Mouse (Mus musculus): ENCODE data around the gene Disp2.

Disp2 gene

DNA sequence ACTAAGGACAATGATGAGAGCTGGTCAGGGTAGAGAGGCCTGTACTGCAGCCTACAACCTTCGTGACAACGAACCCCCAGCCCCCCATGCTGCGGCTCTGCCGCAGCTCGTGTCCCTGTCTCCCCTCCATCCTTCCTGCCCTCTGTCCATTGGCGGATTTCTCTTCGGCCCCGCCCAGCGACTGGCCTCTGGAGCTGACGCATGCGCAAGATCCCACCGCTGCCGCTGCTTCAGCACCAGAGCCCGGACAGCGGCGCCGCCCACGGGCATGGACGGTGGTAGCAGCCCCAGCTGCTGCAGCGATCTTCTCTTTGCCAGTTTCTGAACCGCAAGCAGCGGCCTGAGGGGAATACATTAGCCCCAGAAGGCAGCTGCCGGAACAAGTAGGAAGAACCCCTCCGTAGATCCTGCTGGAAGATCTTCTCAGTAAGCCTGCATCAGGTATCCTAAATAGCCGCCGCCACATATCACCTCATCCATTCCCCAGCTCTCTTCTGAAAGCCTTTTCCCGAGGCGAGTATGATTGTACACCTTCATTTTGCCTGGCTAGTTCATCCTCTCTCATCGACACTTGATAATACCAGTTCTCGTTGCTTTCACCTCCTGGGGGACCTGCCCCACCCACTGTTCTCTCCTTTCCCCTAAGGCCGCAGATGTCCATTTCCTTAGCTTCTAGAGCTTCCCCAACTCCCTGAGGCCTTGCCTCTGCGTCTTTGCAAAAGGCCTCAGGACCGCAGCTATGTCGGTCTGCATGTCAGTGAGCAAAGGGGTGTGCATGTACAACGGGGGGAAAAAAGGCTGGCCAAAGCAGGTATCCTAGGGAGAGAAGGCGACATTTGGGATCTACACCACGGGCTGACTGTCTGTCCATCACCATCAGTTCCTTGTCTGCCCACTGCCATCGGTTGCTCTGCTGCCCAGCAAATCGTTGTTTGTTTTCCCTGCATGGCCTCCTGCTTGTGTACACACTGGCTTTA is at the start of gene Disp2:
Gene Disp2, plus strand, starts transcription at position 216 of the 977 bp plus-strand sequence.
- peak; percentile 73 for DNase-seq (ENCODE audit: low spot score)

GRCm38 (mm10) chr2:118729816-118730621 is 49.5 kb upstream of the Disp2 start:
- no peak for DNase-seq (ENCODE audit: low spot score)

GRCm38 (mm10) chr2:118730622-118730915 is 49.0 kb upstream of the Disp2 start:
- DNase-seq (ENCODE audit: low spot score) = no peak

- DNase-seq (ENCODE audit: low spot score) = no peak
Observed at GRCm38 (mm10) chr2:118731981-118732380, 47.5 kb upstream of the Disp2 start.

- DNase-seq (ENCODE audit: low spot score) = no peak
Observed at GRCm38 (mm10) chr2:118733341-118733740, 46.2 kb upstream of the Disp2 start.

GRCm38 (mm10) chr2:118740341-118740740 is 39.2 kb upstream of the Disp2 start:
- no peak for DNase-seq (ENCODE audit: low spot score)

GRCm38 (mm10) chr2:118741183-118741582 is 38.3 kb upstream of the Disp2 start:
- DNase-seq (ENCODE audit: low spot score) = no peak

DNA sequence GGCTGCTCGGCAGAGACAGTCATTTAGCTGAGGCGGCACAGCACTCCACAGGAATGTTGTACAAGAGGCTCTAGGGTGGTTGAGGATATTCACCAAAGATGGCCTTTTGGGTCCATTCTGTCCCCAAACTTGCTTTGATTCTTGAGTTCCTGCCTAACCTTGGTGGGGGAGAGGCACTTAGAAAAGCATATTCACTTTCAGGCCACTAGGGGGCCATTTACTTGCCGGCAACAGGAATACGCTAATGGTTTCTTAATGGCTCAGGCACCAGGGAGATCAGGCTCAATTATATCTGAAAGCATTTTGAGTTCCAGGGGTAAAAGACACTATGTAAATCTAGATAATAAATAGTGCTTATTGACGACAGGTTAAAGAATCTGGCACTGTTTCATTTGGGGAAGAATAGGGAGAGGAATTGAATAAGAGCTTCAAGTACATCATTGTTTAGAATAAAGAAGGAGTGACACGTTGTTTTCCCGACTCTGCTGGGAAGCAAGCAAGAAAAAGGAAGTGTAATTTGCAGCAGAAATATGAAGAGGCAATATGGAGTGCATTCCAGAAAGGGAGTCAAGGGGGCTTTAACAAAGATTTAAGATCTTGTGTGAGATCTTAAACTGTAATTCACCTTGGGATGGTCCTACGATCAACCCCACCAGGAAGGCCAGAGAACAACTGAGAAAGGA is 36.1 kb upstream of the Disp2 start:
- DNase-seq (ENCODE audit: low spot score) = no peak

GRCm38 (mm10) chr2:118744621-118745020 is 34.9 kb upstream of the Disp2 start:
- no peak for DNase-seq (ENCODE audit: low spot score)

DNA sequence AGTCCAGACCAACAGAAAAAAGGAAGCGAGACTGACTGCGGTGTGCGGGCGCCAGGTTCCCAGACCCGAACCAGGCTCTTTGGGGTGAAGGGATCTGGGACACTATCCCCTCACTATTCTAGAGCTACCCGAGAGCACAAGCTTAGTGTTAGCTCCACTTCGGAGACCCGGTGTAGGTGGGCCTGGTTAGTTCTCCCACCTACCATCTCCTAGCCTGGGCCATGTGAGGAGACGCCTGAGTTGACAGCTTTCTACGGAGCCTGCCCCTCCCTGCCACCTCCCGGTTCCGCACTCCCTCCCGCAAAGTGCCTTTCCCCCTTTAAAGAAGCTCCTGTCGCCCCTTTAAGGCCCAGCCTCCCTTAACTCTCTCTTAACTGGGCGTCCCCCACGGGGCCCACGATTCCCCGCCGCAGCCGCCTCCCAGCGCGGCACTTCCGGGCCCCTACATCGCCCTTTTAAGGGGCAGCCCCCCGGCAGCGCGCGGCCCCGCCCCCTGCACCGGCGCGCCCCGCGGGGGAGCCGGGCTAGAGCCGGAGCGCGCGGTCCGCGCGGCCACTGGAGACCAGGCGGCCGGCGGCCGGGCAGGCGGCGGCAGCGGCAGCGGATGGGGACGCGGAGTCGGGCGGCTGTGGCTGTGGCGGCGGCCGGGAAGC is 34.2 kb upstream of the Disp2 start, which contains the start of gene Inafm2:
Gene Inafm2, plus strand, starts transcription at position 527 of the 653 bp plus-strand sequence.
- peak; percentile 82 for DNase-seq (ENCODE audit: low spot score)

DNA sequence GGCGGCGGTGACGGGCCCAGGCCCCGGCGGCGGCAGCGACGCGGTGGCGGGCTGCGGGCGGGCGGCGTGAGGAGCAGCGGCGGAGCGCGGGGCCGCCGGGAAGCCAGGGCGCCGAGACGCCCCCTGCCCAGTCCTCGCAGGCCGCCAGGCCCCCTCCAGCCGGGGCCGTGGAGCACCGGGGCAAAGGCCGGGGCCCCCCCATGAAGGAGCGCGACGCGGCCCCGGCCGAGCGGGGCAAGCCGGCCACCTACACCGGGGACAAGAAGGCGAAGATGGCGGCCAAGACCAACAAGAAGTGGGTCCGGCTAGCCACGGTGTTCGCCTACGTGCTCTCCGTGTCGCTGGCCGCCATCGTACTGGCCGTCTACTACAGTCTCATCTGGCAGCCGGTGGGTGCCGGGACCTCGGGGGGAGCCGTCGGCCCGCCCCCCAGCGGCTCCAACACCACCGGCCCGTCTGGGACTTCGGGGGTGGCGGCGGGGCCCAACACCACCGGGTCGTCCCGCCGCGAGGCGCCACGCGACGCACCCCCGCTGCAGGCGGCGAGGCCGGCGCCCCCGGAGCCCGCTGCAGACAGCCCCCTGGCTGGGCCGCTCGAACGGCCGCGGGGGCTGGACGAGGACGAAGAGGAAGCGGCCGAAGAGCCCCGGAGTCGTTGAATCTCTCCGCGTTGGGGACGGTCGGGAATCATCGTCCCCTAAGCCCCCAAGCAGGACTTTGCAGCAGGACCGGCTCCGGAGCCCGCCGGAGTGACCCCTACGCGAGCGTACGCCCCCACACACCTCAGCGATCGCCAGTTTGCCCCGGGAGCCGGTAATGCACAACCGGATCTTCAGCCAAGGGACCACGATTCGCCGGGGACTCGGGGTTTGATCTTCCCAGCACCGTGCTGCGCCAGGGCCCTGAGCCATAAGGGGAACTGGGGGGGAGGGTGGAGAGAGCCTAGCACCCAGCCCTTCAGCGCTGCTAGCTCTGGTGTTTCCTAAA is 33.3 kb upstream of the Disp2 start:
- no peak for DNase-seq (ENCODE audit: low spot score)

DNA sequence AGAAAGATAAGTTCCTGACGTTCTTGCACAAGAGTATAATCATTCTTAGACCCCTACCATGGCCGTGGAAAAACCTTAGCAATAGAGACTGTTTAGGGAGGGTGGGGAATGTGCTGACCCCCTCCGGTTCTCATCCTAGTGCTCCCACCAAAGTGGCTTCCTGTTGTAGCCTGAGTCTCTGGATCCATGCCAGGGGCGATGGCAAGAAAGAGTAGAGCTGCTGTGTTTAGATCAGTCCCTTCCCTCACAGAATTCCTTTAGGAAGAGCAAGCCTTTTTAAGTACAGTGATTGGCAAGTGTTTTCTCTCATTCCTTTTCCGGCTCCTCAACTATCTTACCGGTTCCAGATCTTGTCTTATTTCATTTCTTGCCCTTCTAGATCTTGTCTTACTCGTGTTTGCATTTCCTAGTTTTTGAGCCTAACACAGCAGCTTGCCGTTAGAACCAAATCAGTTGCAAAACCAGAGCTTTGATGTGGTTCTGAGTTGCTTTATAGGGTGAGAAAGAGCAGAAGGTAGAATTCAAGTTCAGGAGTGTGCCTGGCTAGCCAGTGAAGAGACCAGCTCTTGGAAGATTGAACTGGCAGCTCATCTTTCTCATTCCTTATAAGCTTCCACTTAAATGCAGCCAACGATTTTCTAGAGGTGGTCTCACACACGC is 32.1 kb upstream of the Disp2 start:
- no peak for DNase-seq (ENCODE audit: low spot score)

DNA sequence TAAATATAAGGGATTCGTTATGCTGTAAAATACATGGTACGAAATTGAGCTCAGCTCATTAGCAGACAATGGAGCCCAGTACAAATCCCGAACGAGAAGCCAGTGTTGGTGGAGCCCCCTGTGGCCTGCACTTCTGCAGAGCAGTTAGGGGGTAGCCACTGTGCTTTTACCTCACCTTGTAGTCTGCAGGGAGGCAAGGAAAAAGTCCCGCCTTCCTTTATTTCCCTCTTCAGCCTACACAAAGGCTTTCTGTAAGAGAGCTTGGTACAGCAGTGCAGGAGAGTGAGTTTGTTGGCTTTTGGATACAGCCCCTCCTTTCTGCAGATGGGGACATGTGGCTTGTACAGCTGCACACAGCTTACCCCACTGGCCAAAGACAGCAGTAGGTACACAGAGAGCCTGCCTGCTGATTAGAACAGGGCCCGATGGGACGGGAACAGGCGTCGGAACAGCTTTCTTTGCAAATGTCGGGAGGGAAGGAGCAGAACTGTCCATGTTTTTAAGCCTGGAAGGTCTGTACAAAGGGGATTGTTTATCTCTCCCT is 30.1 kb upstream of the Disp2 start:
- no peak for DNase-seq (ENCODE audit: low spot score)

DNA sequence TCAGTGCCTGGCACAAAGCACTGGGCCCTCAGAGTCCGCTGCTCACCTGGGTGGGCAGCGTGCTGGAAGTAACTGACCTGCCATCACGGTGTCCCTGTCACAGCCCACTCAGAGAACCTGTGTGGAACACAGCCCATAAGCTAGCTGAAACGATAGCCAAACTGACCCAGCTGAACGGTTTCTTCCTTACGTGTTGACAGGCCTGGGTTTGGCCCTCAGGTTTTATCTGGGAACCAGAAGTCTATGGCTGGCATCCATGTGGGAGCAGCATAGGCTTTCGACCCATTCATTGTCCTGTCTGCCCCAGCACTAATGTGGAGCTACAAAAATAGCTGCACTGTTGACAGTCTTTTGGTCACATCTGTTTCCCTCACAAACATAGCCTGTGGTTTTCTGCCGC is 29.0 kb upstream of the Disp2 start:
- DNase-seq (ENCODE audit: low spot score) = no peak

DNA sequence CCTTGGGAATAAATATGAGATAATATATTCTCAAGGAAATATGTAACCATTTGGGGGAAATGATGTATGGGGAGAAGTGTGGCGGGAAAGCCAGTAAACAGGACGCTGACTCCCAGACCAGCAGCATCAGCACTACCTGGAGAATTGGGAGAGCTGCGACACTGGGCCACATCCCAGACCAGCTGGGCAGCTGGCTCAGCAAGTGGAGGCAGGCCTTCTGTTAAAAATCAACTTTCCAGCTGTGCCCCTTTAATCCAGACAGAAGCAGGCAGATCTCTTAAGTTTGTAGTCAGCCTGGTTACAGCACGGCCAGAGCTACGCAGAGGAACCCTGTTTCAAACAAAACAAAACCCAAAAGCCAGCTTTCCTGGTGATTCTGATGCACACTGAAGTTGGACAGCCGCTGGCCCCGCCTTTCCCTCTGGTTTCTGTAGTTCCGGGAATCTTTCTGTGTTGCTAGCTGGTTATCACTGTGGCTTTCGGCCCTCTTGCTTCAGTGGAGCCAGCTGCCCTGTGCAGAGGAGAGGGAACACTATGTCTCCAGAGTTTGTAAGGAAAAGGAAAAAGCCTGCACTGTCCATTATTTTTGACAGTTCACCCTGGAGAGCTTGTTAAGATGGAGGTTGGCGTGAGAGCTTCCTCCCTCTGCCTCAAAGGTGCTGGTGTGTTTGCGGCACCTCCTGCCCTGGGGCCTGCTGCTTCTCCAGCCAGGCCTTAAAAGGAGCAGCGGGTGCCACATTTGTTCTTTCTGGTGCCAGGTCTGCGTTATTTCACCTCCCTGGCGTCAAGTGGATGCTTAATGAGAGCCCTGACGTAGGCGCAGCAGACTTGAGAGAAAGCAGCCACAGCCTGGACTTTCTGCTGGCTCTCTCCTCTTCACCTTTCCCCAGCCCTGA is 27.4 kb upstream of the Disp2 start:
- DNase-seq (ENCODE audit: low spot score) = no peak

GRCm38 (mm10) chr2:118752792-118753108 is 26.8 kb upstream of the Disp2 start:
- DNase-seq (ENCODE audit: low spot score) = no peak

DNA sequence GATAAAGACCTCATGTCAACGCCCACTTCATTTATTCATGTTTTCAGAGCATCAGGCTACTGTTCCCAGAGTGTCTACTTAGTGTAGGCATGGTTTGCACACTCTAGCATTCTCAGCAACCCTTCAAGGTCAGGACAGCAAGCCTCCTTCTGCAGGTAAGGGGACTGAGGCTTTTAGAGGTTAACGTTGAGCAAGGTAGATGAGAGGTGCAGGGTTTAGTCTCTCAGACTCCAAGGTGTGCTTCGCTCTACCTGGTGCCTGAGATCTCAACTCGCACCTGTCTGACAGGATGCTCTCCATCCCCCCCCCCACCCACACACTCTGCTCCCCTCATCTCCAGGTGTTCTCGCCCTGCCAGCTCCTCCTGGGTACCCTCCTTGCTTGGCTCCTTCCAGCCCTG is 25.4 kb upstream of the Disp2 start:
- no peak for DNase-seq (ENCODE audit: low spot score)

- DNase-seq (ENCODE audit: low spot score) = no peak
Observed at GRCm38 (mm10) chr2:118755407-118755806, 24.1 kb upstream of the Disp2 start.

DNA sequence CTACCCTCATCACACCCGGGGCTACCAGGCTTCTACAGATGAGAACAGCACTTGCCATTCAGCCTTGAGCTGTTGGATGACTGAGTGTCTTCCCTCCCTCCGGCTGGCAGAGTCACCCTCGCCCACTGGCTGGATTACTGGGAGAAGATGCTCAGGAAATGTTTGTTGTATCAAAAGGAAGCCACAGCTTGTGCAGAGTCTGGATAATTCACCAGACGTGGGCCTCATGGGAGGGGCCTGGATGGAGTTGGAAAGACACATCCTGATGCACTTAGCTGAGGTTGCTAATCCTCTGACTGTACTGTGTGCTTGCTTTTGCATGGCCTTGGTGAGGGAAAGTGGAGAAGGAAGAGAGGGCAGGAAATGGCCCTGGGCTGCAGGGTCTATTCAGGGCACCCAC is 23.4 kb upstream of the Disp2 start:
- DNase-seq (ENCODE audit: low spot score) = no peak

Measured in c-Kit-positive CD71-positive TER-119-positive erythroid progenitor cells, embryonic 14.5 days (primary cell).